Mouse (Mus musculus) MEL-GATA-1-ER (cell line): ENCODE results near the gene Gphn.

Experiments
- DNase-seq: peaks from one replicate; pipeline ENCODE4 v3.0.0-alpha.2; 2012; ENCODE audit warnings: low read depth; ENCODE audit errors: extremely low read depth

Gphn gene

DNA sequence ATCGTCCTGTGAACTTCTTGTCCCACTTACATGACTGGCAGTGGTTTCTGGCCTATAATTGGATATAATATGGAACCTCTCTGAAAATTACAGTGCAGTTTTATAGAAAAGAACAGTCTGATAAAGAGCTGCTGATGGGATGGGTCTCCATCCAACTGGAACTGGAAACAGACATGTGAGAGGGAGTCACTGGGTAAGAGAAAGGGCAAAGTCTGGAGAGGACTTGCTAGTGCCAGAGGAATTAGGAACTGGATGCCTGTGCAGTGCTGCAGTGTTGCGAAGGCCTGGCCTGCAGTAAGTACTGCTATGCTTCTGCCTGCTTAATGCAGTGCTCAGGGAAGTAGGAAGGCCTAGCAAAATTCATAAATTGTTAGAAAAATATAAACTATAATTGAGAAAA lies 467.1 kb downstream of the Gphn start:
- DNase-seq, result no peak

DNA sequence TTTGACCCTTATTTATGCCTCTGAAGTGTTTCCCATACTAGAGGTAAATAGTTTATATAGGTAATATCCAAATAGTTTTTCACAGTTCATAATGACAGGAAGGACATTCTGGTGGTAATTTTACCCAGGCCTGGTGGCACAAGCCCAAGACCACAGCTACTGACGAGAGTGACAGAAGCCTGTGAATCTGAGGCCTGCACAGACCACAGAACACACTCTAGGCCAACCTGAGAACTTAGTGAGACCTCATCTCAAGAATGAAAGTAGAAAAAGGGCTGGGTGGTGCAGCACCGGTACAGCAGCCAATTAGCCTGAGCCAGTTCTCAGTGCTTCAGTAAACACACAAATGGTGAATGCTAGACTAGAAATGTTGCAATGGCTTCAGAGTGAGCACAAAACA lies 491.6 kb downstream of the Gphn start:
- DNase-seq, result no peak

DNA sequence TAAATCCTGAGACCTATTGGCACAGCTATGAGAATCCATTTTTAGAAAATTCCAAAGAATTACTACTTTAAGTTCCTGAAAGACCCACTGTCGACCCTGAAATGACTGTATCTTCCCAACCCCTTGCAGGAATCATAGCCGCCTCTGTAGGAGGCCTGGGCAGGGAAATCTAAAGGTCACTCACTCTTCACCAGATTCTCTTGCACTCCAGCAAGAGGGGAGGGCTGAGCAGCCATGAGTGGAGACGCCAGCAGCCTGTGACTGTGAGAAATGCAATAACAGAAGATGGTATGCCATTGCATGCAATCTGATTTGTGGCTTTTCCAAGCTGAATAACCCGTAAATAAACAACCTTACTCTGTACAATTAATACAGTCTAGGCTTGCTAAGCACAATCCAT lies 501.5 kb downstream of the Gphn start:
- DNase-seq, result no peak
